Mouse (Mus musculus): ENCODE data around the gene Nsg2. TPM values are rescaled to one million over a fixed set of nuclear protein-coding genes. Genes with fewer than 3 reads are reported as not detected.
A peak's percentile ranks its signal among the peaks of the same experiment; 100 is the strongest.

Gene Nsg2
- polyA plus RNA-seq, 1 experiment from 2014 or later: 7.6 TPM

DNA sequence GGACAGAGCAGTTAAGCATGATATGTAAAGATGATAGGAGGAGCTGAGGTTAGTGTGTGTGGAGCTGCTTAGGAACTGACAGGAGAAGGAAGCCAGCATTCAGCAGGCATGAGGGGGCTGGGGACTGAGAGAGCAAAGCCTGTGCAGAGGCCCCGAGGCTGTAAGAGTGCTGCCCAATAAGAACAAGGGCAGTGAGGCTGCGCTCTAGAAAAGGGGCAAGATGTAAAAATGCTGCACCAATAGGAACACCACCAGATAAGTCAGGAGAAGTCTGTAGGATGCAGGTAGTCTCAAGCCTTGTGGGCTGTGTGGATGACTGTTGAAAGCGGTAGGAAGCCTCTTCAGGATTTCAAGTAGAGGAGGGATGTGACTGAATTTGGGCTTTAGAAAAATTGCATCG, 17.9 kb downstream of the Nsg2 start:
- WGBS: 50% methylated on average over 4 of the region's 4 CpGs
- 0 out of 2 replicates have a peak, but pooled peaks have one; percentile 49 for ATAC-seq (ENCODE audit: low FRiP score, low read depth)
- no peak overlapping the region for H3K27ac ChIP-seq
- 0 out of 2 replicates have a peak overlapping the region, but pooled peaks have one; percentile 11 for H3K4me2 ChIP-seq (replicated peaks)
- H3K4me3 ChIP-seq: no peak overlapping the region
- H3K9ac ChIP-seq: no peak overlapping the region
- H3K4me1 ChIP-seq: peaks cover 25% of the 10 kb centered on the region
- H3K9me3 ChIP-seq: no peaks in the 10 kb centered on the region
- no peaks in the 10 kb centered on the region for H3K36me3 ChIP-seq
- peaks cover 12% of the 10 kb centered on the region; the same call in 1 of the 2 replicates for H3K27me3 ChIP-seq

DNA sequence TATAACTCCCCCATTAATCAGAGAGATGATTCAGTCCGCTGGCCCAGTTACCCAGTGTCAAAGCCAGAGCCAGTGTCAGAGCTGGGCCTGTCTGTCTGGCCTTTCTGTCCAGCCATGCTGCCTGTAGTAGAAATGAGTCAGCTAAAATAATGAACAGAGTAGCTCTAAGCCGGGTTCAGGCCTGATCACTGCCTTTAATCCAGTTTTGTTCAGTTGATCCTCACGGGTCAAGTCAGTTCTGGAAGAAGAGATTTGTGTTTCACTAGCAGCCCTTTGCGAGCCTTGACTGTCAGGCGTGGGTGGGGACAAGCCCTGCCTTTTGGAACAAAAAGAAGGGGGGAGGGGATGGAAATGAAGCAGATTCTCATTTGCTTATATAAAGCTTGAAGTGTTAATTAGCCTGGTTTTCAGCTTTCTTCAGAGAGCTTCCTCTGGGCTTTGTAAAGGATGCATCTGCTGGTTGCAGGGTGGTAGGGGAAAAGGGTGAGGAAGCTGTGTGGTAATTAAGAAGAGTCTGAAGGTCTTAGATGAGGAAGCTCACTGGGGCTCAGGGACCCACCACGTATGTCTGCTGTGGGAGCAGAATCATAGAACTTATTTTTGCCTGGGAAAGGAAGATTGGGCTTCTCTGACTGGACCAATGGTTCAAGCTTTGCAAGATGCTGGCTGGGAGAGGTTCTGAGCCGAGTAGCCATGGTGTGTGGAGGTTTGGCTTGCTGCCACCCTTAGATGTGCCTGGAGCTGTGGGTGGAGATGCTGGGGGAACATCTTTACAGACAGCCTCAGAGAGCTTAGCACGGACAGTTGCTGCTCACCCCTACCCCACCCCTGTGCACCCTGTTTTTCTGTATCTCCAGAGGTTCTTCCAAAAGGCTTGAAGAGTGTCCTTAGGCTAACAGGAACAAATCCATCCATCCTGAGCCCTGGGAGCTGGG, 20.0 kb downstream of the Nsg2 start:
- H3K36me3 ChIP-seq: no peaks in the 10 kb centered on the region
- H3K27me3 ChIP-seq: peaks cover 12% of the 10 kb centered on the region; the same call in 1 of the 2 replicates
- no peak for ATAC-seq (ENCODE audit: low FRiP score, low read depth)
- no peak overlapping the region; the same call in 1 of the 2 replicates for H3K9ac ChIP-seq
- no peaks in the 10 kb centered on the region for H3K9me3 ChIP-seq
- WGBS: 43% methylated on average over 8 of the region's 8 CpGs
- H3K4me2 ChIP-seq (replicated peaks): no peak overlapping the region
- H3K4me1 ChIP-seq: peaks cover 34% of the 10 kb centered on the region
- no peak overlapping the region for H3K4me3 ChIP-seq
- no peak overlapping the region for H3K27ac ChIP-seq

DNA sequence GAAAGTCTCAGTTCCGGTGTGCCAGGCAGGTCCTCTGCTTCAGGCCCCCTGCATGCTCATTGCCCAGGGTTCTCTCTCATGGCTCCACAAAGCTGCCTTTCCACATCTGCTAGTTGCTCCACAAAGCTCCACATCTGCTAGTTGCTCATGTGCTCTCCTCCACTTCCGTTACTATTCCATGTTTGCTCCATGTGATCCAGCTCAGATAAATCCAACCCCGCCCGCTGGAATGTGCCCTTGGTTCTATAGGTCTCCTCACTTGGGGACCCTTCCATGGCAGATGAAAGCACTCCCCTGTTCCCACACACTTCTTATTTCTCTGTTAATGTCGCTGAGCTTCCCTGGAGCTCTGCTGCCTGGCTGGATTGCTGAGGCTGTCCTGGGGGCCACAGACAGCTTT, 26.4 kb downstream of the Nsg2 start:
- Histone ChIP-seq H3K4me1 (peaks cover 23% of the 10 kb centered on the region), H3K27me3 (peaks cover 4% of the 10 kb centered on the region), H3K36me3 (no peaks in the 10 kb centered on the region), H3K27ac (no peak overlapping the region), H3K4me2 (replicated peaks) (no peak overlapping the region), H3K9me3 (no peaks in the 10 kb centered on the region), H3K4me3 (no peak overlapping the region), H3K9ac (no peak overlapping the region)
- peak; percentile 42; the same call in 1 of the 2 replicates for ATAC-seq (ENCODE audit: low FRiP score, low read depth)
- WGBS: 54% methylated on average over 5 of the region's 5 CpGs

DNA sequence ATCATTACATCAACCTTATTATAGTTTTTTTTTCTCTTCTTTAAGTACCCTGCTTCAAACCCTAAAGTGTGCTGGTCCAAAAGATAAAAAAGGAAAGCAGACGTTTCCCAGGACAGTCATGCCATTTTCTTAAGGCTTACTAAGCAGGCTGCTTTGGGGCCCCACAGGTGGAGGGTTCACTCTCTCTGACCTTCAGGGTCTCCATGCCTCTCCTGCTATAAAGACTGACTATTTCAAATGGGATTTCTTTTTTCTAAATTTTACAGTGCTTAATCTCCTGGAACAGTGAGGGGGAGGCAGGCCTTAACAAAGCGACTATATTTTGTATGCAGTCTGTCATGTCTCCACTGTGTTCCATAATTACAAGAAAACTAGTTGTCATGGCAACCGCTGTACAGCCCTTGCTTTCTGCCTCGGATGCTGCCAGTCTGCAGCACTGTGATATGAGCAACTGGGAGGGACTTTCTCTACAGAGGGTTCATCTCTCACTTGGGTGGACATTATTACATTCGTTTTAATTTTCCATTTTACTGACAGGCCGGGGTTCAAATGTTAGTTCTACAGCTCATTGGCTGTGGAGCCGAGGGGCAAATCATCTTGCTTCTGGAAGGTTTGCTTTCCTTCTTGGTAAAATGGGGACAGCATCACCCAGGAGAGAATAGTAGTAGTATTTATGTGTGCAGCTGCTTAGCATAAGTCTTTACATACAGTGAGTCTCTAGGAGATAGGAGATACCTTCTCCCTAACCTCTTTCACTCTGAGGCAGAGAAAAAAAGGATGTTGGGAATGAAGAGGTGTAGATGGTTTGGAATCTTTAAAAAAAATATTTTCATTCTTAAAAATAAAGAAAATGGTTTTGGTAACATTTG, 27.4 kb downstream of the Nsg2 start:
- H3K4me3 ChIP-seq: no peak overlapping the region
- H3K27ac ChIP-seq: no peak overlapping the region
- no peaks in the 10 kb centered on the region for H3K36me3 ChIP-seq
- 69% methylated on average over 7 of the region's 7 CpGs for WGBS
- H3K27me3 ChIP-seq: peaks cover 4% of the 10 kb centered on the region
- no peaks in the 10 kb centered on the region for H3K9me3 ChIP-seq
- H3K4me2 ChIP-seq (replicated peaks): no peak overlapping the region
- peaks cover 23% of the 10 kb centered on the region for H3K4me1 ChIP-seq
- ATAC-seq (ENCODE audit: low FRiP score, low read depth): no peak
- no peak overlapping the region for H3K9ac ChIP-seq

DNA sequence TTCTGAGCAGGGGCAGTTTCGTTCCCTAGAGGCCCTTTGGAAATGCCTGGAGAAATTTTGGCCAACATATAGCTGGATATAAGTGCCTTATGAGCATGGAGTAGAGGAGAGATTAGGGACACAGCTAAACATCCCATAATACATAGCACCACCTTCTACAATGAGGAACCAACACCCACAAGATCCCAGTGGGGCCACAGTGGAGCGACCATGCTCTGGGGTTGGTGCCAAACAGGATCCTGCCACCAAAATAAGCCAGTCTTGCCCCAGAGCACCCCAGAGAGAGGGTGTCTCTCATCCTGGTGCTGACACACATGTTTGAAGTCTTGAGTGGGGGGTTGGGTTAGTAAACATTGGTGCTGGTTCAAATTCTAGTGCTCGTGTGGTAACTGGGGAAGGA, 28.3 kb downstream of the Nsg2 start:
- no peaks in the 10 kb centered on the region for H3K9me3 ChIP-seq
- peaks cover 4% of the 10 kb centered on the region for H3K27me3 ChIP-seq
- no peak overlapping the region for H3K9ac ChIP-seq
- ATAC-seq (ENCODE audit: low FRiP score, low read depth): no peak
- H3K36me3 ChIP-seq: no peaks in the 10 kb centered on the region
- no peak overlapping the region for H3K4me3 ChIP-seq
- WGBS: 81% methylated on average over 3 of the region's 3 CpGs
- H3K4me1 ChIP-seq: peaks cover 23% of the 10 kb centered on the region
- no peak overlapping the region for H3K4me2 ChIP-seq (replicated peaks)
- H3K27ac ChIP-seq: no peak overlapping the region

DNA sequence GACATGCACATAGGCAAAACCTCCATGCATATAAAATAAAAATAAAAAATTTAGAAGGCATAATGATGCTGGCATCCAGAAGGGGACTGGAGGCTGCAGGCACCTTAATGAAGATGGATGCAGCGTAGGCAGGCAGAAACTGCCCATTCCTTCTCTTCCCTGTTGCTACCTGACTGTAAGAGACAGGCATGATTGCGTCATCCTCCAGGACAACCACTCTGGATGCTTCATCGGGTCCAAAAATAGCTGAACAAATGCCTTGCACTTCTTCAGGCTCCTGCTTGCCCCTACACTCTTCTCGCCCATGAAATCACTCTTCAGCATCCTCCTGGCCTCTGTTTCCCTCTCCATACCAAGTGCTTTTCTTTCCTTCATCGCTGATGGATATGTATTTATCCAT, 29.1 kb downstream of the Nsg2 start:
- no peaks in the 10 kb centered on the region for H3K36me3 ChIP-seq
- no peak overlapping the region for H3K4me2 ChIP-seq (replicated peaks)
- peaks cover 4% of the 10 kb centered on the region for H3K27me3 ChIP-seq
- peaks cover 18% of the 10 kb centered on the region for H3K4me1 ChIP-seq
- no peak overlapping the region for H3K4me3 ChIP-seq
- H3K9ac ChIP-seq: no peak overlapping the region
- H3K27ac ChIP-seq: no peak overlapping the region
- no peaks in the 10 kb centered on the region for H3K9me3 ChIP-seq
- no peak for ATAC-seq (ENCODE audit: low FRiP score, low read depth)
- 90% methylated on average over 5 of the region's 5 CpGs for WGBS

DNA sequence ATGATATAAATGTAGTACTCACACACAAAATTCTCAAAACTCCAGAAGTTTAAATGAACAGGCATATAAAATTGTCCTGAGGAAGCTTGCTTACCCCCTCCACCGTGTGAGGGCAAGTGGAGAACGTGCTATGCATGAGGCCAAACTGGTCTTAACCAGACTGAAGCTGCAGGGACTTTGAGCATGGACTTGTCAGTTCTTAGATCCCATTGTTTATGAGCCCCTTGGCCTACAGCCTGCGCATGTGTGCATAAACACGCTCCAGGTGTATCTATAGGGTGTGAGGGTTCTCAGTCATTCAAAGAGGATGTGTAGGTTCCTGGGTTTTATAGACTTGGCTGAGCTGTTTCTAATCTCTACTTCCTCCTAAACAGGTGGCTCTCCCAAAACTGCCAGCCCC, 31.1 kb downstream of the Nsg2 start:
- peak; percentile 24; the same call in 1 of the 2 replicates for ATAC-seq (ENCODE audit: low FRiP score, low read depth)
- H3K4me3 ChIP-seq: no peak overlapping the region
- H3K27me3 ChIP-seq: no peaks in the 10 kb centered on the region; the same call in 1 of the 2 replicates
- 45% methylated on average over 4 of the region's 4 CpGs for WGBS
- H3K9me3 ChIP-seq: no peaks in the 10 kb centered on the region
- H3K4me2 ChIP-seq (replicated peaks): no peak overlapping the region
- peaks cover 9% of the 10 kb centered on the region for H3K4me1 ChIP-seq
- no peak overlapping the region for H3K27ac ChIP-seq
- H3K9ac ChIP-seq: no peak overlapping the region
- no peaks in the 10 kb centered on the region for H3K36me3 ChIP-seq

DNA sequence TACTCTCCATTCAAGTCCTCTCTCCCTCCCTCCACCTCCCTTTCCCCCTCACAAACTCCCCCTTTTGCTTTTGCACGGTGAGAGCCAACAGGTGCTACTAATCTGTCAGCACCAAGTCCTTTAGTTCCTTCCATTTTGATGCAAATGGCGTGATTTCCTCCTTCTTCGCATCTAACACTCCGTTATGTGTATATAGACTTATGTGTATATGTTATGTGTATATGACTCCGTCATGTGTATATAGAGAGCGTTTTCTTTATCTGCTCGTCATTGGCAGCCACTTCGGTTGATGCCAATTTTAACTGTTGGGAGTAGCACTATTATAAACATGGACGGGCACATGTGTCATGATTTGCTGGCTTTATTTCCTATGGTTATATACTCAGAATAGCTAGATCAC, 31.8 kb downstream of the Nsg2 start:
- no peaks in the 10 kb centered on the region for H3K9me3 ChIP-seq
- no peak overlapping the region for H3K27ac ChIP-seq
- peaks cover 4% of the 10 kb centered on the region; the same call in 1 of the 2 replicates for H3K4me1 ChIP-seq
- no peak for ATAC-seq (ENCODE audit: low FRiP score, low read depth)
- H3K36me3 ChIP-seq: no peaks in the 10 kb centered on the region
- WGBS: 78% methylated on average over 9 of the region's 9 CpGs
- H3K27me3 ChIP-seq: no peaks in the 10 kb centered on the region; the same call in 1 of the 2 replicates
- H3K4me3 ChIP-seq: no peak overlapping the region
- no peak overlapping the region for H3K9ac ChIP-seq
- H3K4me2 ChIP-seq (replicated peaks): no peak overlapping the region

DNA sequence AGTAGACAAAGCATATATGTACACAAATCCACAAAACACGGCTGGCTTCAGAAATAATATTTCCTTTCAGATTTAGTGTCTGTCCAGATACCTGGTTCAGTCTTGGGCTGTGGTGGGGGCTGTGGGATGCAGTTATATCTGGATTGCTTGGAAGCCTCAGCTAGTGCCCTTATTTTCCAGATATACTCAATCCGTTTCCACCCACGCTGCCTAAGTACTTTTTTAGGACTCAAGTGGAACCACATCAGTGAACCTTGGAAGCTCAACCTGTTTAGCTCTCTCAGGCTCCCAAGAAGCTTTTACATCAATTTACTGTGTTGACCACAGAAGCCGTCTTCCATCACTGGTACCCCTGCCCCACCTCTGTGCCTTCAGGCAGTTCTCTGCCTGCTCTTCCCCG, 35.6 kb downstream of the Nsg2 start:
- Histone ChIP-seq H3K4me3 (no peak overlapping the region), H3K9ac (no peak overlapping the region), H3K27ac (no peak overlapping the region), H3K4me1 (peaks cover 13% of the 10 kb centered on the region), H3K9me3 (no peaks in the 10 kb centered on the region), H3K27me3 (no peaks in the 10 kb centered on the region), H3K36me3 (no peaks in the 10 kb centered on the region), H3K4me2 (replicated peaks) (no peak overlapping the region)
- ATAC-seq (ENCODE audit: low FRiP score, low read depth): no peak
- 72% methylated on average over 5 of the region's 5 CpGs for WGBS

DNA sequence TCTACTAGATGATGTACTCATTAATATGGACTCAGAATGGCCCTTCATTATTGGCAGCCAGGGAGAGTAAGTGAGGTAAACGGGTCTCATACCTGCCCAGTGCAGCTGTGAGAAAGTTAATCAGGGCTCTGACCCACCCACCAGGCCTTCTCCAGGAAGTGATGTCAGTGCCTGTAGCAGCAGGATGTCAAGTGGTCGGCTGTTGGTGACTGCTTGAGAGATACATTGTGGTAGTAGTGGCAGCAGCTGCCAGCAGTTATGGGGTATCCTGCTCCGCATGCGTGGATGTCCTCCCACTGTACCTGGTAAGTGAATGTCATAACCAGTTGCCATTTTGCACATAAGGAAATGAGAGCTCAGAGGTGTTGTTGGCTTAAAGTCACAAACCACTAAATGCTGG, 39.4 kb downstream of the Nsg2 start:
- Histone ChIP-seq H3K4me3 (no peak overlapping the region), H3K36me3 (no peaks in the 10 kb centered on the region), H3K4me1 (peaks cover 8% of the 10 kb centered on the region), H3K9me3 (no peaks in the 10 kb centered on the region), H3K27ac (no peak overlapping the region), H3K27me3 (no peaks in the 10 kb centered on the region), H3K4me2 (replicated peaks) (no peak overlapping the region), H3K9ac (no peak overlapping the region)
- ATAC-seq (ENCODE audit: low FRiP score, low read depth): peak; percentile 37
- WGBS: 32% methylated on average over 4 of the region's 4 CpGs

DNA sequence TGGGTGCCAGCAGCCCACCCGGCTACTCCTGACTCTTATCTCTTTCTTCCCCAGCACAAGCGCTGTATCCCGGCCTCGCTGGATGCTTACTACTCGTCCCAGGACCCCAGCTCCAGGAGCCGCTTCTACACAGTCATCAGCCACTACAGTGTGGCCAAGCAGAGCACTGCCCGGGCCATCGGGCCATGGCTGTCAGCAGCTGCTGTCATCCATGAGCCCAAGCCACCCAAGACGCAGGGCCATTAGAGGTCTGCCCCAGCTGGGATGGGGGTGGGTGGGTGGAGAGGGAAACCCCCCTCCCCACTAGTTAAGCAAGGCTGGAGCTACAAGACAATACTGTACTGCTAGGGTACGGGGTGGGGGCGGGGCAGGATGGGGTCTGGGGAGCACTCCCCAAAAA, 57.1 kb downstream of the Nsg2 start:
- Histone ChIP-seq H3K27me3 (no peaks in the 10 kb centered on the region), H3K4me2 (replicated peaks) (no peak overlapping the region), H3K9me3 (no peaks in the 10 kb centered on the region), H3K27ac (no peak overlapping the region), H3K4me1 (no peaks in the 10 kb centered on the region), H3K9ac (no peak overlapping the region), H3K4me3 (no peak overlapping the region), H3K36me3 (no peaks in the 10 kb centered on the region)
- ATAC-seq (ENCODE audit: low FRiP score, low read depth): no peak
- WGBS: 86% methylated on average over 11 of the region's 11 CpGs

DNA sequence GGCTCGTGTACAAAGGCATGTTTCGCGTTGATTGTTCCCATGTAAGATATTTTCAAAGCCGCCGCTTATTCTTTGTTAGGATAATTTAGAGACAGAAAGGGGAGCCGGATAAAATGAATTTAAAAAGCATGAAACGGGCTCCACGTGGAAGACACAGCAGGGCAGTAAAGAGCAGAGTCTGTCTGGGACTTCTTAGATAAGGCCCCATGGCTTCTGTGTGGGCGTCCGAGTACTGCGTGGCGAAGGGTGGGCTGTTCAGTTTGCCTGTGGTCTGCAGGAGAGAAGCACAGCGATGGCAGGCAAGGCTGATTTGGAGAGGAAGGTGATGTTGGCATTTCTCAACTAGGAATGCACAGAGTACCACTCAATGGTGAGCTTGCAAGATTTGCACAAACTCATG, 57.6 kb downstream of the Nsg2 start:
- H3K4me1 ChIP-seq: no peaks in the 10 kb centered on the region
- H3K9me3 ChIP-seq: no peaks in the 10 kb centered on the region
- no peak overlapping the region for H3K4me2 ChIP-seq (replicated peaks)
- ATAC-seq (ENCODE audit: low FRiP score, low read depth): no peak
- H3K27me3 ChIP-seq: no peaks in the 10 kb centered on the region
- no peak overlapping the region for H3K4me3 ChIP-seq
- 90% methylated on average over 13 of the region's 13 CpGs for WGBS
- H3K27ac ChIP-seq: no peak overlapping the region
- no peaks in the 10 kb centered on the region for H3K36me3 ChIP-seq
- H3K9ac ChIP-seq: no peak overlapping the region

All from limb, embryonic 13.5 days (tissue).